Mouse (Mus musculus) heart, embryonic 16.5 days (tissue): Measurements from ENCODE around the gene Nid1. TPM values are rescaled to one million over a fixed set of nuclear protein-coding genes. Genes with fewer than 3 reads are reported as not detected.
A peak's percentile ranks its signal among the peaks of the same experiment; 100 is the strongest.
"Not testable (repeated sequence)": the region's sequence is repeated elsewhere in the genome, so short reads cannot be mapped to it uniquely, and the experiment has no call there.

ENCODE experiments used
- ATAC-seq: fragments of 200-750 bp; cut with Nextera tagmentation; replicated peaks from 2 replicates; pipeline ENCODE4 v1.8.0; 2017; ENCODE audit warnings: moderate number of reproducible peaks; ENCODE audit not compliant: insufficient read depth, low FRiP score; ENCODE audit errors: extremely low read depth
- H3K27ac ChIP-seq: fragments of 300-500 bp; sonication (generic); 2 replicates; pipeline ENCODE4 v1.5.1; 2014; ENCODE audit warnings: mild to moderate bottlenecking, low read length, control low read depth, moderate library complexity
- H3K27me3 ChIP-seq: fragments of 300-500 bp; sonication (generic); 2 replicates; pipeline ENCODE4 v1.6.1; 2014; ENCODE audit warnings: low read length, mixed read lengths; ENCODE audit not compliant: control insufficient read depth, insufficient read depth
- H3K36me3 ChIP-seq: fragments of 300-500 bp; sonication (generic); 2 replicates; pipeline ENCODE4 v1.6.1; 2014; ENCODE audit not compliant: control insufficient read depth, insufficient read depth
- H3K4me1 ChIP-seq: fragments of 300-500 bp; sonication (generic); 2 replicates; pipeline ENCODE4 v1.6.1; 2014; ENCODE audit warnings: low read length, mixed read lengths; ENCODE audit not compliant: control insufficient read depth, insufficient read depth
- H3K4me2 ChIP-seq: fragments of 300-500 bp; sonication (generic); 2 replicates; pipeline ENCODE4 v1.6.1; 2014; ENCODE audit warnings: low read depth, mild to moderate bottlenecking, control low read depth, low read length
- H3K4me3 ChIP-seq: fragments of 300-500 bp; sonication (generic); 2 replicates; pipeline ENCODE4 v1.5.1; 2014; ENCODE audit warnings: mild to moderate bottlenecking, control low read depth, low read length
- H3K9ac ChIP-seq: fragments of 300-500 bp; sonication (generic); 2 replicates; pipeline ENCODE4 v1.6.1; 2014; ENCODE audit warnings: low read length, control low read depth
- H3K9me3 ChIP-seq: fragments of 300-500 bp; sonication (generic); replicated peaks from 2 replicates; pipeline ENCODE4 v1.6.1; 2016; ENCODE audit warnings: low read length; ENCODE audit not compliant: control insufficient read depth
- WGBS: fragments of 180-500 bp; shearing (Covaris S2); extraction: QIAGEN DNeasy Blood & Tissue Kit; methylation state at CpG from one replicate; pipeline ENCODE4 v1.1.7; 2014; 5-methylcytosine and 5-hydroxymethylcytosine counted together
- polyA plus RNA-seq: library from polyadenylated mRNA; unstranded; fragments of >200 nt; fragmentation: Nextera tagmentation; extraction: Ambion mirVana; gene quantifications from 2 replicates; pipeline ENCODE4 v1.2.1, GENCODE M21; 2015

Nid1 gene
- polyA plus RNA-seq, 1 experiment from 2014 or later, result 91.9 TPM

DNA sequence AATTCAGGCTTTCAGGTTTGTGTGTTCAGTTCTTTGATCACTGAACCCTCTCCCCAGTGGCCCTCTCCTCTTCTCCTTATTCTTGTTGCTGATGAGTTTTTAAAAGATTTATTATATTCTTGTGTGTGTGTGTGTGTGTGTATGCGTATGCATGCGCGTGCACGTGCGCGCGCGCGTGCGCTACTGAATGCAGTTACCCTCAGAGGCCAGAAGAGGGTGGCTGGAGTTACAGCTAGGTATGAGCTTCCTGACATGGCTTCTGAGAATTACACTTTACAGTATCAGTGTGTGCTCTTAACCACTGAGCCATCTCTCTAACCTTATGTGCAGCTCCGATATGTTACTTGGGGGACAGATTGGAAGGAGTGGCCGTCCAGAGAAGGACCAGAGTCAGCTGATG, 12.6 kb downstream of the Nid1 start:
- 71% methylated on average over 12 of the region's 12 CpGs for WGBS
- not testable (repeated sequence) for H3K9ac ChIP-seq, ATAC-seq, H3K27me3 ChIP-seq, H3K36me3 ChIP-seq, H3K4me3 ChIP-seq, H3K9me3 ChIP-seq, H3K4me1 ChIP-seq, H3K27ac ChIP-seq, H3K4me2 ChIP-seq

DNA sequence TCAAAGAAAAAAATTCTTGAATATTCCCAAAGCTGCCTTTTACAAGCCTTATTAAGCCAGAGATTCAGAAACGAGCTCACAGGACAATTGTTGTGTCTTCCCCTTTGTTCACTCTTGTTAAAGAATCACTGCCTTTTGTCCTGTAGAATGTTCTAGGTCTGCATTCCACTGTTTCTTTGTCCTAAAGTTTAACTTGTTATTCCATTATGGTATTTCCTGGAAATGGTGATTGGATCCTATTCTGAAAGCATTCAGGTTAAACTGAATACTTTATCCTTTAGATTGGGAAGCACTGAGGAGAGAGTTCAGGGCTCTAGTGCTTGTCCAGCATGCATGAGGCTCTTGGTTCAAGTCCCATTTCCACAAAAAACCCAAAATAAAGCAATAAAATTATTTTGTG, 13.6 kb downstream of the Nid1 start:
- H3K9ac ChIP-seq, H3K36me3 ChIP-seq, H3K4me1 ChIP-seq, H3K9me3 ChIP-seq, H3K27ac ChIP-seq, H3K4me3 ChIP-seq, H3K4me2 ChIP-seq, H3K27me3 ChIP-seq, ATAC-seq: not testable (repeated sequence)
- 70% methylated on average over 1 of the region's 1 CpGs for WGBS

DNA sequence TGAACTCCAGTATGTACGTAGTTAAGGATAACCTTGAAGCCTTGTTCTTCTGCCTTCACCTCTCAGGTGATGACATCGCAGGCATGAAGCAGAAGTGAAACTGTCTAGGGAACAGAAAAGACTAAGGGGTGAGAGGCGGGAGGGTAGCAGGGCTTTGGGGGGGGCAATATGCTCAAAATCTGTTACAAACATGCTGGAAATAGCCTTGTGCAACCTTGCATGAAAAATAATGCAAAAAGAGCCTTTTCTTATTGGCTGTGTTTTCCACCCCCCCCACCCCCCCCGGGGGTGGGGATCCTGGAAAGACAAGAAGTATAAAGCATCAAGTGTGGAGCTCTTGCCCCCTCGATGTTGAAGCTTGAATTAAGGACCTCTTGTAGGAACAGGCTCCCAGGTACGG, 16.0 kb downstream of the Nid1 start:
- ATAC-seq, H3K9me3 ChIP-seq, H3K4me1 ChIP-seq, H3K27me3 ChIP-seq, H3K36me3 ChIP-seq, H3K4me3 ChIP-seq, H3K4me2 ChIP-seq, H3K9ac ChIP-seq, H3K27ac ChIP-seq: not testable (repeated sequence)
- WGBS, result 75% methylated on average over 6 of the region's 6 CpGs

- H3K27me3 ChIP-seq, H3K4me1 ChIP-seq, H3K27ac ChIP-seq, H3K4me3 ChIP-seq, ATAC-seq, H3K9me3 ChIP-seq, H3K36me3 ChIP-seq, H3K9ac ChIP-seq, H3K4me2 ChIP-seq: not testable (repeated sequence)
- 87% methylated on average over 7 of the region's 7 CpGs for WGBS
Observed at GRCm38 (mm10) chr13:13454249-13454648, 16.9 kb downstream of the Nid1 start.

- not testable (repeated sequence) for H3K4me3 ChIP-seq, H3K9ac ChIP-seq, H3K9me3 ChIP-seq, H3K4me2 ChIP-seq, H3K27ac ChIP-seq, H3K4me1 ChIP-seq, ATAC-seq, H3K36me3 ChIP-seq, H3K27me3 ChIP-seq
- WGBS, result 51% methylated on average over 8 of the region's 9 CpGs
Observed at GRCm38 (mm10) chr13:13455632-13456492, 18.5 kb downstream of the Nid1 start.

DNA sequence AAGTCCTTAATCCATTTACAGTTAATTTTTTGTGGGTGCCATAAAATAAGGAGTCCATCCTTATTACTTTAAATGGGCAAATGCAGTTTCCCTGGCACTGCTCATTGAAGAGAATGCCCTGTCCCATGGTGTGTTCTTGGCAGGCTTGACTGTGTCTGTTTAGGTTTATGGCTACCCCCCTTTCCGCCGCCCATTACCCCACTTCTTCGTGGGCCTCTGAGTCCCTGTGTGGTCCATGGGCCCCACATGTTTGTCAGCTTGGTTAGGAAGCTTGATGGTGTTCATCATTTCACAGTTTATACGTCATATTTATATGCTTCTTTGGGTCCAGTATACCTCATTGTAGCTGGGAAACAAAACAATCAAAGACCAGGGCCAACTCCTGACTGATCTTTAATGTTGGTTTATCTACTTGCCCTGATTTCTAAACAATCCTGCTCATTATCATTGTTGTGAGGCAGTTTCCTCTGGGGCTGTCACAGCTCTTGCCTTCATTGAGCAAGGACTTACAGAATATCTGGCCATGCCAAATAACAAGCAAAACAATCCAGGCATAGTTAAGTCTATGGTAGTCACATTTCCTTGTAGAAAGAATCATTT, 20.9 kb downstream of the Nid1 start:
- ATAC-seq, result no peak
- H3K4me1 ChIP-seq, result peaks cover 7% of the 10 kb centered on the region; the same call in 1 of the 2 replicates

GRCm38 (mm10) chr13:13460521-13461138, 23.3 kb downstream of the Nid1 start:
- peaks cover 16% of the 10 kb centered on the region for H3K4me1 ChIP-seq
- ATAC-seq, result no peak
- no peak overlapping the region for H3K9ac ChIP-seq
- no peak overlapping the region for H3K4me3 ChIP-seq
- no peak overlapping the region for H3K27ac ChIP-seq
- no peak overlapping the region for H3K4me2 ChIP-seq
- H3K9me3 ChIP-seq, result no peaks in the 10 kb centered on the region
- 0 out of 2 replicates have a peak, but pooled peaks cover 4% of the 10 kb centered on the region for H3K36me3 ChIP-seq
- H3K27me3 ChIP-seq, result no peaks in the 10 kb centered on the region
- 88% methylated on average over 2 of the region's 2 CpGs for WGBS

More for the DNA sequence above, 20.9 kb downstream of the Nid1 start:
- H3K9ac ChIP-seq, result no peak overlapping the region
- H3K27me3 ChIP-seq, result no peaks in the 10 kb centered on the region
- no peak overlapping the region for H3K4me2 ChIP-seq
- 67% methylated on average over 4 of the region's 4 CpGs for WGBS
- no peak overlapping the region for H3K27ac ChIP-seq
- no peaks in the 10 kb centered on the region for H3K9me3 ChIP-seq
- no peak overlapping the region for H3K4me3 ChIP-seq
- no peaks in the 10 kb centered on the region for H3K36me3 ChIP-seq

- no peak for ATAC-seq
Observed at GRCm38 (mm10) chr13:13461446-13462192, 24.3 kb downstream of the Nid1 start.

More at GRCm38 (mm10) chr13:13461446-13462192, 24.3 kb downstream of the Nid1 start:
- Histone ChIP-seq H3K9ac (no peak overlapping the region), H3K4me2 (no peak overlapping the region), H3K9me3 (no peaks in the 10 kb centered on the region), H3K27me3 (no peaks in the 10 kb centered on the region), H3K36me3 (0 out of 2 replicates have a peak, but pooled peaks cover 4% of the 10 kb centered on the region), H3K4me1 (peaks cover 16% of the 10 kb centered on the region), H3K4me3 (no peak overlapping the region), H3K27ac (peak overlapping the region; percentile 6; the same call in 1 of the 2 replicates)
- 83% methylated on average over 4 of the region's 4 CpGs for WGBS
